Mouse (Mus musculus) thymus, adult 18-20 months (tissue): ENCODE results near the gene Limch1.

Source experiments
- DNase-seq, 2 experiments: peaks; one replicate each; pipeline ENCODE4 v3.0.0; 2022; ENCODE audit warnings: mixed read lengths in 2 of 2

Gene Limch1

GRCm38 (mm10) chr5:66745390-66745995, at the start of gene Limch1:
Limch1 (plus strand) TSS chr5:66745827.
- no peak for DNase-seq

- no peak for DNase-seq
Observed at GRCm38 (mm10) chr5:66697119-66697518, 48.5 kb upstream of the Limch1 start.

GRCm38 (mm10) chr5:66699911-66700310, 45.7 kb upstream of the Limch1 start:
- no peak for DNase-seq

DNA sequence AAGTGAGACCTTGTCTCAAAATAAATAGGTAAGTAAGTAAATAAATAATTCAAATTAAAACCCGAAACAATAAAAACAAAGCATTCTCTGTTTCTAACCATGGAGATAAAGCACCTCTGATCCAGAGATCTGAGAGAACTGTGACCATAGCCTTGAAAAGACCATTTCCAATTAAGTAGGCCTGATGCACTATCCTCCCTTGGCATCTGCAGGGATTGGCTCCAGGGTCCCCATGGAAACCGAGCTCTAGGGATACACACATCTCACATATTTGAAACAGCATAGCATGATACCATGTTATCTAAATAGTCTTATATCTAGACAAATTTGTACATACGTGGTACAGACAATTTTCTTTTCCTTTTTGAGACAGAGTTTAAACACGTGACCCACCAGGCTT, 43.7 kb upstream of the Limch1 start:
- DNase-seq = no peak

DNA sequence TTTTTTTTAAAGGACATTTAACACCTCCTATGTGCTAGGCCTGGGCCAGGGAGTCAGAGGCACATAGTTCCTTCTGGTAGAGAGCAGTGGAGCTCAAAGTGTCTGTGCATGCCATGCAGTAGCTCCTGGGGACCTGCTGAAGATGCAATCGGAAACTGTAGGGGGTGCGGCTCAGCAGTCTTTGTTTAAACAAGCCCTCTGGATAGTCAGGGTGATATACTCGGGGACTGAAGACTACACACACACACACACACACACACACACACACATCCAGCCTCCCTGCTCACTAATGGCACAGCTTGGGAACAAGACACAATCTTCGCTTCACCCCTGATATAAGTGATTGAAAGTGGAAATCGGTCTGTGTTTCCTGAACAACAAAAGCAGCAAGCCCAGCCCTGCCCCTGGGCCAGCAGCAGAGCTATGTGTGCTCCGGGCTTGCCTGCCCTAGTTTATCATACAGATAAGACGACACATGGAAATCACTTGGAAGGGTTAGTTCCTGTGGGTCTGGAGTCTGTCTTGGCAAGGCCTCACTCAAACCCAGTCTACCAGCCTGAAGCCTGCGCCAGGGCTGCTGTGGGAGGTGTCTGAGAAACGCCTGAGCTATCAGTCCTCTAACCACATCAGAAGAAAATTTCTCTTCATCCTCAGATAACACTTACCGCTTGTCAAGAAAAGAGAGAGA, 42.2 kb upstream of the Limch1 start:
- DNase-seq = no peak

- no peak for DNase-seq
Observed at GRCm38 (mm10) chr5:66707859-66708258, 37.8 kb upstream of the Limch1 start.

DNA sequence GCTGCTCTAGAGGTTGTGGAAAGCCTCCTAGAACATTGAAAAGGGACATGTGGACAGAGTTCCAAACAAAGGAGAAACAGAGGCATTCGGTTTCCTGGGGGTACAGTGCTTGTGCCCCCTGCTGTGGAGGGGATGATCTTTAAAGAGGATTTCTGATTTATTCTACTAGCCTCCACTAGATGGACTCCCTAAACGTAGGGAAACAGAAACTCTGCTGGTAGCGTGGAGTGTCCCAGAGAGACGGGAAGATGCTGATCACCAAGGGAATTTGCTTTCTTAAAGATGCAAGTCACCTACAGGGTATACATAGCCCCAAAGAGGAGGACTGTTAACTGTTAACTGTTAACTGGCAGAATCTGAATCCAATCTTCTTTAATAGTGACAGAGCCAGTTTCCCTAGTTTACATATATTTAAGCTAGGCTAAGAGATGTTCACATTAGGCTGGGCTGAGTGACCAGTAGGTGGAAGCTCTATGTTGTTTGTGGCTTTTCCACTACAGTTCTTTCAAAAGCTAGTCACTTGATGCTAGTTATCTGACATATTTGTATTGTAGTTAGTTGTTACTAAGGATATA, 35.1 kb upstream of the Limch1 start:
- DNase-seq = no peak

GRCm38 (mm10) chr5:66712801-66713200, 32.8 kb upstream of the Limch1 start:
- no peak for DNase-seq

DNA sequence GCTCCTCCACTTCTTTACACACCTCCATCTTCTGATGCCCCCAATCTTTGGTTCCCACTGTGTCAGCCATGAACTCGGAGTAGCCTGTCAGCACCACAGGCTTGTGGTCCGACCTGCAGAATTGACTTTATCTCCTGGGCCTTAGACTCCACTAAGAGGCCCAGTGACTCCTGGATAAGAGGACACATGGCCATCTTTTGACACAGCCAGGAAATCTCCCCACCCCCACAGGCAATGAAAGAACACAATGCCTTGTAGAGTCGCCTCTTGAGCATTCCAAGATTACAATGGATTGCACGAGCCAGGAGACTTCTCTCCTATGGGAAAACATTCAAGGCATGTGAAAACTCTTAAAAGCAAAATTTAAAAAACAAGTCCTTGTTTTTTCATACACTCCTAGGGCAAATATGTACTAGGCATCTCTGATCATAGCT, 30.1 kb upstream of the Limch1 start:
- DNase-seq = no peak

GRCm38 (mm10) chr5:66717931-66718330, 27.7 kb upstream of the Limch1 start:
- no peak for DNase-seq

- DNase-seq = no peak
Observed at GRCm38 (mm10) chr5:66718413-66718812, 27.2 kb upstream of the Limch1 start.

DNA sequence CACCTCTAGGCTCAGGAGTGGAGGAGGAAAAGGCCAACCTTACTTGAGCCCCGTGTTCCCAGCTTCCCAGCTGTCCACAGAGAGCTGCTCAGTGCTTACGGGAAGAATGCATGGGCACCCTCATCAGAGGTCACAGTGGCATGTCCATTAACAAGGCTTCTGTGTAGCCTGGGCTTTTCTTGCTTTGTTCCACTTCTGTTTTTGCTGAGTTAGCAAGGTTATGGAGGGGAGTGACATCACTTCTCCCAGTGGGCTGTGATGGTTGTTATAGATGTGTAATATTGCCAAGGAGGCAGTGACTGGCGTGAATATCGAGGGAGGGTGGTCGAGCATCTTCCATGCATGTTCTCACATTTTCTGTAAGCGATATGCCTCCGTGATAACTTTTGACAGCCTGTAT, 26.7 kb upstream of the Limch1 start:
- no peak for DNase-seq

- DNase-seq = no peak
Observed at GRCm38 (mm10) chr5:66720921-66721320, 24.7 kb upstream of the Limch1 start.

DNA sequence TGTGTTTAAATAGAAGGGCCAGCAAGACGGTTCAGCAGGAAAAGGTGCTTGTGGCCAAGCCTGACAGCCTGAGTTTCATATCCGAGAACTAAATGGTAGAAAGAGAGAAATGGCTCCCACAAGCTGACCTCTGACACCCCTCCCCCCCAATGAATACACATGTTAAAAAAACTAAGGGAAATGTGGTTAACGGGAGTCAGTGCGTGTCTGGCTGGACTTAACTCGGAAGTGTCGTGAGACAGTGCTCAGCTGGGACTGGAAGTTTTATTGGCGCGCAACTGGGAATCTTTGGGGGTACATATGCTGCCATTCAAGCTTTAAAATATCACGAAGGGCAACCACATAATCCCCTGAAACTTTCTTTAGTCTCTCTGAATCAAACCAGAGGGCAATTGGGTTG, 23.0 kb upstream of the Limch1 start:
- no peak for DNase-seq

GRCm38 (mm10) chr5:66723037-66723436, 22.6 kb upstream of the Limch1 start:
- DNase-seq = no peak

- no peak for DNase-seq
Observed at GRCm38 (mm10) chr5:66723626-66724025, 22.0 kb upstream of the Limch1 start.

DNA sequence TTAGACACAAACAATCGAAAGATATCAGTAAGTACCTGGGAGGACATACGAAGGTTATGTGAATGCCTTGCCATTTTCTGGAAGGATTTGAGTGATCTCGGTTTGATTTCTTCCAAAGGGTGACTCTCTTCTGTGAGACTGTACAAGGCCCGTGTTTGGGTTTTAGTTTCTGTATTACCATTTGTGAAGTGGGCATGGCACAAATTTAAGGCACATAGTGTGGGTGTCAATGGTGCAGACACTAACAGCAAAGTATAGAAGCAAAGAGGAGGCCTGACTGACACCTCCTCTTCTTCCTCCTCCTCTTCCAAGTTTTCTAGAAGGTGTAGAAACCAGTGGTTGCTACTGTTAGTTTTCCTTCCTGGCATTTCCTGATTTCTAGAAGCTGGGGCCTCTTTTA, 16.3 kb upstream of the Limch1 start:
- DNase-seq = no peak

GRCm38 (mm10) chr5:66730621-66731301, 14.9 kb upstream of the Limch1 start:
- DNase-seq = no peak

DNA sequence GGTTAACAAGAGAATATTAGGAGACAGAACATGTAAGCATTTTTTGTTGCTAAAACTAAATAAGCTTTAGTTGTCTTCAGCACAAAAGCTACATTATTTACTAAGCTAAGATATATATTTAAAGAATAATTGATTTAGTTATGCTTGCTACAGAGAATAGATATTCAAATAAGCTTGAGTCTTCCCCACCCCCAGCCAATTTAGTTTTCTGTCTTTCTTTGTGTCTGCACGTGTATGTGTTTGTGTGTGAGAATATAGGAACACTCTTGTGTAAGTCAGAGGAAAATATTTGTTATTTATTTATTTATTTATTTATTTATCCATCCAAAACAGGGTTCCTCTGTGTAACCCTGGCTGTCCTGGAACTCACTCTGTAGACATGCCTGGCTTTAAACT, 14.3 kb upstream of the Limch1 start:
- DNase-seq = no peak

- no peak for DNase-seq
Observed at GRCm38 (mm10) chr5:66733556-66733955, 12.1 kb upstream of the Limch1 start.

GRCm38 (mm10) chr5:66739376-66739775, 6.3 kb upstream of the Limch1 start:
- no peak for DNase-seq

DNA sequence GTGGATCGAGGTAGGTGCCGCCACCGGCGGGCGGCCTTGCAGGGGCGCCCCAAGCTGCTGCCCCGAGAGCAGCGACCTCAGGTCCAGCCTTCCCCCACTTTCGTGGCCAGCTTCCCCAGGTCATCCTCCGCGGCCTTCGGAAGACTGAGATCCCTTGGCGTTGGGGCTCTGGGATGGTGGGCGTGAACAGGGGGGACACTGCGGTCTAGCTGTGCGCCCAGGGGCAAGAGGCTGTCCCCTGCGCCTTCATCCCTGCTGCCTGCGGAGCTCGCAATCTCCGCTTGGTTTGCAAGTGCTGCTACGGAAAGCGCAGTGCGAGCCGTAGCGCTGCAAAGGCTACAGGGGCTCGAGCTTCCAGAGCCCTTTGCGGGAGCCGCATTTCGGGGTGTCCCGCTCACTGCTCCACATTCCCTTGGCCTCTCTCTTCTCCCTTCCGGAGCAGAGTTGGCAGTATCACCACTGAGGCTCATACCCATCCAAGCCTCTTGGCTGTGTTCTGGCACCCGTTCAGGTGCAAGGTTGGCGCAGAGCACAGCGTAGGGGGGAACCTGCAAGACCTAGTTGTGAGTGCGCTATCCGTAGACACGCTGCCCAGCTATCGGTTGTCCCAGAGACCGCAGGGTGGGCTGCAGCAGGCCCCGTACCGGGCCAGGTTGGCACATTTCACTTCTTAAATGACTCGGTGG, 512 bp downstream of the Limch1 start:
- DNase-seq = no peak

- no peak for DNase-seq
Observed at GRCm38 (mm10) chr5:66746761-66747160, 1.1 kb downstream of the Limch1 start.
